Mouse (Mus musculus) small intestine, adult 2 months (tissue): Measurements from ENCODE around the gene Itprid1.

Experiments
- CTCF ChIP-seq: fragments of 200-500 bp; IDR thresholded peaks from 2 replicates; pipeline ENCODE4 v1.5.1; 2012; ENCODE audit warnings: low read depth, mild to moderate bottlenecking, control low read depth, inconsistent platforms, low read length, moderate library complexity, mixed read lengths; ENCODE audit not compliant: insufficient replicate concordance, insufficient read length; ENCODE audit errors: extremely low read depth
- POLR2A ChIP-seq: fragments of 200-500 bp; IDR thresholded peaks from 2 replicates; pipeline ENCODE4 v1.6.1; 2012; ENCODE audit warnings: low read depth, mild to moderate bottlenecking, control low read depth, inconsistent platforms, low read length, moderate library complexity

DNA sequence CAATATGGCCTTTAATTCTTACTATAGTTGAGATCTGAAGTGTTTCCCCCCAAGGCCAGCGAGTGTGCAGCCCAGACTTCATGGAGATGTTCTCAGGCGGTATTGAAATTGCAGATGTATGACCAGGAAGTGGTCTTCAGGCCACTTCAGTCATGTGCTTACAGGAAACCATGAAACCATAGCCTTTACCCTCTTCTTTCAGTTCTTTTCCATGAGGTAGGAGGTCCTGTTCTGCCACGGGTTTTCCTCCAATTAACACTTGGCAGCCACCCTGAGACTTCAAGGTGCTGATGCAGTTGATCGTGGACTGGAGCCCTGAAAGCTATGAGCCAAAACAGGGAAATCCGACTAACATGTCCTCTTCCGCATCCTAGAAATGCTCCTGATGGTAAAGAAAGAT, 7.0 kb upstream of the Itprid1 start:
- TF ChIP-seq POLR2A: no peak
- no peak for TF ChIP-seq CTCF
